Mouse (Mus musculus) liver, embryonic 12.5 days (tissue): ENCODE data around the gene Hjurp. TPM values are rescaled to one million over a fixed set of nuclear protein-coding genes. Genes with fewer than 3 reads are reported as not detected.

Source experiments
- ATAC-seq: fragments of 200-750 bp; cut with Nextera tagmentation; 2 replicates; pipeline ENCODE4 v1.8.0; 2017; ENCODE audit warnings: moderate number of reproducible peaks, mild to moderate bottlenecking, moderate library complexity
- H3K27ac ChIP-seq: fragments of 300-500 bp; sonication (generic); 2 replicates; pipeline ENCODE4 v1.5.1; 2016; ENCODE audit warnings: mild to moderate bottlenecking
- H3K27me3 ChIP-seq: fragments of 300-500 bp; sonication (generic); replicated peaks from 2 replicates; pipeline ENCODE4 v1.6.1; 2016; ENCODE audit warnings: mild to moderate bottlenecking, moderate library complexity
- H3K36me3 ChIP-seq: fragments of 300-500 bp; sonication (generic); 2 replicates; pipeline ENCODE4 v1.6.1; 2016; ENCODE audit warnings: mild to moderate bottlenecking, moderate library complexity
- H3K4me1 ChIP-seq: fragments of 300-500 bp; sonication (generic); 2 replicates; pipeline ENCODE4 v1.6.1; 2016
- H3K4me2 ChIP-seq: fragments of 300-500 bp; sonication (generic); 2 replicates; pipeline ENCODE4 v1.6.1; 2016; ENCODE audit warnings: mild to moderate bottlenecking, moderate library complexity
- H3K4me3 ChIP-seq: fragments of 300-500 bp; sonication (generic); 2 replicates; pipeline ENCODE4 v1.5.1; 2016; ENCODE audit warnings: mild to moderate bottlenecking, moderate library complexity
- H3K9ac ChIP-seq: fragments of 300-500 bp; sonication (generic); 2 replicates; pipeline ENCODE4 v1.6.1; 2016; ENCODE audit warnings: mild to moderate bottlenecking, moderate library complexity
- H3K9me3 ChIP-seq: fragments of 300-500 bp; sonication (generic); replicated peaks from 2 replicates; pipeline ENCODE4 v1.6.1; 2016; ENCODE audit warnings: mild to moderate bottlenecking, moderate library complexity
- WGBS: fragments of 180-500 bp; shearing (Covaris S2); methylation state at CpG from one replicate; pipeline ENCODE4 v1.1.7; 2016; ENCODE audit not compliant: insufficient replicate concordance; 5-methylcytosine and 5-hydroxymethylcytosine counted together
- polyA plus RNA-seq: library from polyadenylated mRNA; unstranded; fragments of >200 nt; fragmentation: Nextera tagmentation; extraction: Ambion mirVana; gene quantifications from 2 replicates; pipeline ENCODE4 v1.2.1, GENCODE M21; 2016

The Hjurp gene
- polyA plus RNA-seq, 1 experiment from 2014 or later, result 106 TPM

DNA sequence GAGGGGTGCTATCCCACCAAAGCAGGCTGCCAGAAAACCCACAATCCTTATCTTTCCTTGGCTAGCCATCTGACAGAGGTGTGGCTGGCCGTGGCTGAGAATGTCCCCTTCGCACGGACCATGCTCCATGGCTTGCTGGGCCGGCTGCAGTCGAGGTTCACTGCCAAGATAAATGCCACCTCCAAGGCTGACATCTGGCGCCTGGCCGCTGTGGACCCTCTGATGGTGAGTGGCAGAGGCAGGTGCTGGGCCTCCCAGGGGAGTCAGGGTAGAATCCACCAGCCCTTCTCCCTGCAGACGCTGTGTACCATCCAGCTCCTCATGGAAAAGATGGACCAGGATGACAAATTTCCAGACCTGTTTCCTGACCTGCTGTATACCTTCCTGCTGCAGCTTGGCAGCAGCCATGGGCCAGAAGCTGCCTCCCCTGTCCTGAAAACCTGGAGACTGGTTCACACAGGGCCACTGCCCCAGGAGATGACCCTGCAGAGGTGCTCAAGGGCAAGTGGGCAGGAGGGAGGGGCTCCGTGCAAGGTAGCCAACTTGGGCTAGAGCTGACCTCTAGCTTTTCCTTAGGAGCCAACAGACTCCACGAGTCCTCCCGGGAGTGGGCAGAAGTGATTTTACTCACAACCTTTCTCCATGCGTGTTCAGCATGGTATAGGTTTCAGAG lies 22.5 kb downstream of the Hjurp start:
- no peaks in the 10 kb centered on the region for H3K27me3 ChIP-seq
- WGBS, result 67% methylated on average over 12 of the region's 12 CpGs
- H3K4me1 ChIP-seq, result peaks cover 9% of the 10 kb centered on the region
- peaks cover 50% of the 10 kb centered on the region for H3K9me3 ChIP-seq
- no peak overlapping the region for H3K4me2 ChIP-seq
- H3K27ac ChIP-seq, result no peak overlapping the region
- H3K4me3 ChIP-seq, result no peak overlapping the region
- H3K36me3 ChIP-seq, result peaks cover 3% of the 10 kb centered on the region
- no peak overlapping the region for H3K9ac ChIP-seq
- no peak for ATAC-seq

DNA sequence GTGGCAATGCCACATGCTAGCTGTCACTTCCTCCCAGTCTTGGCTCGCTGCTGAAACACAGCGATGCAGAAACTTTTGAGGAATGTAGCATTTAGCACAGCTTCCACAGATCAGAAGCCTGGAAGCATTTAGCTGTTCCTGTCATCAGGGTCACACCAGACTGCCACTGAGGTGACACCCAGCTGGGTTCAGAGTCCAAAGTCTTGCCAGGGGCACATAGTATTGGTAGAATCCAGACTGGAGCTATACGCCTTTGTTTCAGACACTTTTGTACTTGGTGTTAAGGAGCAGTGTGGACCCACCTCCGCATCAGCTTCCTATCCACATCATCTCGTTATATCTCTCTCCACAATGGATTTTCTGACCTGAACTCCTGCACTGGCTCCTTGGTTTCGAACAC lies 23.9 kb downstream of the Hjurp start:
- Histone ChIP-seq H3K27me3 (no peaks in the 10 kb centered on the region), H3K4me2 (no peak overlapping the region), H3K27ac (no peak overlapping the region), H3K36me3 (no peaks in the 10 kb centered on the region), H3K4me1 (no peaks in the 10 kb centered on the region), H3K9ac (no peak overlapping the region), H3K4me3 (no peak overlapping the region), H3K9me3 (peaks cover 64% of the 10 kb centered on the region)
- WGBS, result 58% methylated on average over 6 of the region's 6 CpGs
- ATAC-seq, result no peak

DNA sequence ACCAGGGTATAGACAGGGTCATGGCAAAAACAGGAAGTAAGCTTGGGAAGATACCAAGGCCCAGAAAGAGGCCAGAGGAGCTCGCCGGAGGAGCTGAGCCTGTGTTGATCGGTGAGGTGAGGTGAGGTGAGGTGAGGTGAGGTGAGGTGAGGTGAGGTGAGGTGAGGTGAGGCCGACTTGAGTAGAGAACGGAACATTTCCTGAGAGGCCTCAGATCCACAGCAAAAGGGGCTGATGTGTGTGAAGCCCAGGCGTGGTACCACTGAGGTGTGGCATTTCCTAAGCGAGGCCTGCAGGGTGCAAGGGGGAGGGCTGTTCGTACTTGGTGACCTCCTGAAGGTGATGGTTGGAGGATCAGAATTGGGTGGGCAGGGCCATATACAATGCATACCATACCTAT lies 24.3 kb downstream of the Hjurp start:
- Histone ChIP-seq H3K4me1 (no peaks in the 10 kb centered on the region), H3K36me3 (no peaks in the 10 kb centered on the region), H3K4me2 (no peak overlapping the region), H3K9ac (no peak overlapping the region), H3K27ac (no peak overlapping the region), H3K27me3 (no peaks in the 10 kb centered on the region), H3K9me3 (peaks cover 68% of the 10 kb centered on the region), H3K4me3 (no peak overlapping the region)
- 60% methylated on average over 8 of the region's 8 CpGs for WGBS
- ATAC-seq, result peak; percentile 7; the same call in 1 of the 2 replicates

DNA sequence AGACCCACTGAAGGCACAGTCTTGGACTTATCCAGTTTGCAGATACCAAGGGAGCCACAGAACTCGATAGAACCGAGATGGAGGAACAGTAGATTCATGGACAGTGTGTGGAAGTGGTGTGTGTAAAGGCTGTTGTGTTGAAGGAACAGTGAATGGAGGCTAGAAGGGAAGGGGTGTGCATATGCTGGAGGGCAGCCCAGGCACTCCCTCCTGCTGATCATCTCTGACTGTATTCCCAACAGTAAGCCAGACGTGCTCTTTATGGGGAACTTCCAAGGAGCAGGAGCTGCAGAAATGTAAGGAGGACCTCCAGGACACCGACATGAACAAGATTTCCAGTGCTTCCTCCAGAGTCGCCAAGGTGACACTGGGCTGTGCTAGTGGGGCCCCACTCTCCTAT lies 27.4 kb downstream of the Hjurp start:
- 62% methylated on average over 5 of the region's 5 CpGs for WGBS
- H3K27ac ChIP-seq, result no peak overlapping the region
- H3K9me3 ChIP-seq, result peaks cover 79% of the 10 kb centered on the region
- no peaks in the 10 kb centered on the region for H3K4me1 ChIP-seq
- H3K9ac ChIP-seq, result no peak overlapping the region
- H3K36me3 ChIP-seq, result no peaks in the 10 kb centered on the region
- H3K27me3 ChIP-seq, result no peaks in the 10 kb centered on the region
- H3K4me3 ChIP-seq, result no peak overlapping the region
- no peak overlapping the region for H3K4me2 ChIP-seq
- ATAC-seq, result no peak

DNA sequence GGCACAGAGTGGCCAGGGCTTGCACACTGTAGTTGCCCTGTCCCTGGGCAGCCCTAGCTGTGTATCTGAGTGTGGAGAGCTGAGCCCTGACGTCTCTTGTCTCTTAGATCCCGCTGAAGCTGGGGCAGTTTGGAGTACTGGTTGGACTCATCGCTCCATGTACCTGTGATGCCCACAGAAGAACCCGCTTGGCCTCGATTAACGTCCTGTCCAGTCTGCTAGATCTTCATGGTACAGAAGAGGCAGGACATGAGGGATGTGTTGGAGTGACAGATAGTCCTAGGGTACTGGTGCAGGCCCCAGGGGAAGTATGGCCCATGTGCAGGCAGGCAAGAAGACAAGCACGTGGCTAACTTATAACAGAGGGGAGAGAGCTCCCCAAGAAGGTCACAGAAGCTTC lies 27.8 kb downstream of the Hjurp start:
- H3K27ac ChIP-seq, result no peak overlapping the region
- H3K9ac ChIP-seq, result no peak overlapping the region
- no peaks in the 10 kb centered on the region for H3K27me3 ChIP-seq
- no peak for ATAC-seq
- WGBS, result 63% methylated on average over 7 of the region's 7 CpGs
- no peak overlapping the region for H3K4me3 ChIP-seq
- no peaks in the 10 kb centered on the region for H3K36me3 ChIP-seq
- H3K9me3 ChIP-seq, result peaks cover 79% of the 10 kb centered on the region
- H3K4me2 ChIP-seq, result no peak overlapping the region
- no peaks in the 10 kb centered on the region for H3K4me1 ChIP-seq

DNA sequence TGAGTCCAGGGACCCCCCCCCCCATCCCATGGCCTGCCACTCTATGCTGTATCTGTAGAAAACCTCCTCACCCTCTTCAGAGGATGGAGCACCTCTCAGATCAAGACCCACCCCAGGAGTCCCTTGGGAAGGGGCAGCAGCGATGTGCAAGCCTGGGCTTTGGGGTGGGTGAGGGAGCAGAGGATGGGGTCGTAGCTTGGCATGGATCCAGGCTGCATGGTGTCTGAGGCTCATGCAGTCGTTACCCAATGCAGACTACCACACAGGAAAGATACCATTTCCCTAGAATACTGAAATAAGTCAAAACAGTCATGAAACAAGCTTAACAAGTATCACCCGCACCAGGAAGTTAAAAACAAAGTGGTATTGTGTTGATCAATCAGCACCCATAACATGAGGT lies 28.8 kb downstream of the Hjurp start:
- no peaks in the 10 kb centered on the region for H3K36me3 ChIP-seq
- H3K9ac ChIP-seq, result no peak overlapping the region
- WGBS, result 53% methylated on average over 4 of the region's 4 CpGs
- H3K4me3 ChIP-seq, result no peak overlapping the region
- H3K27me3 ChIP-seq, result no peaks in the 10 kb centered on the region
- no peaks in the 10 kb centered on the region for H3K4me1 ChIP-seq
- peaks cover 82% of the 10 kb centered on the region for H3K9me3 ChIP-seq
- no peak overlapping the region for H3K4me2 ChIP-seq
- ATAC-seq, result no peak
- H3K27ac ChIP-seq, result no peak overlapping the region

DNA sequence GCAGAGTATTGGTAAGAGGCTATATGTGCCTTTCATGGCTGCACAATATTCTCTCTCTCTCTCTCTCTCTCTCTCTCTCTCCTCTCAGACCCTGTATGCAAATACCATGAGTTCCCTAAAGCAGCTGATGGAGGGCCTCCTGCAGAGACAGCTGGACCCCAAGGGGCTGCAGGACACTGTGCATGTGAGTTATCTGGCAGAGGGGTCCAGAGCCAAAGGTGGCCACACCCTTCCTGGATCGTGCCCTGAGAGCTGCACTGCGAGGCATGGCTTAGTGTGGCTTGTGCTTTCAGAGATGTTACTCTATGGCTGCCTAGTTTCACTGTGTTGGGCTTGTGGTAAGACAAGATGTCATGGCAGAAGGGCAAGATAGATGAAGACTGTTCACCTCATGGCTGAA lies 29.8 kb downstream of the Hjurp start:
- H3K4me3 ChIP-seq, result no peak overlapping the region
- no peak overlapping the region for H3K9ac ChIP-seq
- no peak overlapping the region for H3K4me2 ChIP-seq
- no peaks in the 10 kb centered on the region for H3K4me1 ChIP-seq
- 35% methylated on average over 2 of the region's 2 CpGs for WGBS
- H3K36me3 ChIP-seq, result no peaks in the 10 kb centered on the region
- H3K9me3 ChIP-seq, result peaks cover 86% of the 10 kb centered on the region
- ATAC-seq, result no peak
- no peak overlapping the region for H3K27ac ChIP-seq
- no peaks in the 10 kb centered on the region for H3K27me3 ChIP-seq

DNA sequence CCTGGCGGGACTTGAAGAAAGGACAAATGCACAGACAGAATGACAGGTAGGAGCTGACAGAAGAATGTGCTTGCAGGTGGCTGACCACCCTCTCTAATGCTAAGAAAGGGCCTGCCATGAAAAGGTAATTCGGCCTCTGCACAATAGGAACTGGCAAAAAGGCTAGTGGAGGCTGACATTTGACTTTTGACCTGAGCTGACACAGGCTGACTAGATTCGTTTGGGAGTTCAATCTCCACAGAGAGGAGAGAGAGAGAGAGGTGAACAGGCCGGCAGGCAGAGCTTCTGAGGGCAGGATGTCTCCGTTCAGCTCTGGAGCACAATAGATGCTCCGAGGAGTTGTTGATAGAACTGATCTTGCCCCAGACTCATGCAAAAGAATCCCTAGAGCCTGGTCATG lies 31.0 kb downstream of the Hjurp start:
- Histone ChIP-seq H3K4me2 (no peak overlapping the region), H3K9me3 (peaks cover 87% of the 10 kb centered on the region), H3K27ac (no peak overlapping the region), H3K36me3 (no peaks in the 10 kb centered on the region), H3K27me3 (no peaks in the 10 kb centered on the region), H3K4me1 (no peaks in the 10 kb centered on the region), H3K9ac (no peak overlapping the region), H3K4me3 (no peak overlapping the region)
- no peak for ATAC-seq
- 37% methylated on average over 6 of the region's 6 CpGs for WGBS

DNA sequence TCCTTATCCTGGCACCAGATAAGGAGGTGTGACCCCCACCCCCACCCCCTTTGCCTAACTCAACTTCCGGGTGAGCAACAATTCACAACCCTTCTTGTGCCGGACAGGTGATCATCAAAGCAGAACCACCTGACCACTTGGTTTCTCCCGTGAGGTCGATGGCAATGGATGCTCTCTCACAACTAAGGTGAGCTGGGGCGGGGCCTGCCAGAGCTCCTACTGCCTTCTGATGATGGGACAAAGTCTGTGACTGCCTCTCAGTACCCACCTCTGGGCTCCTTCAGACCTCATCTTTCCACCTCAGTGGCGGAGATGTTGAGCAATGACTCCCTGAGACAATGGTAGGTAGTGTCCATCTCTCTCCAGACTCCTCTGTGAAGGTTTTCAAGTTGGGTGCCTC lies 31.6 kb downstream of the Hjurp start:
- ATAC-seq, result no peak
- Histone ChIP-seq H3K27ac (no peak overlapping the region), H3K4me3 (no peak overlapping the region), H3K27me3 (no peaks in the 10 kb centered on the region), H3K9me3 (peaks cover 88% of the 10 kb centered on the region), H3K4me1 (no peaks in the 10 kb centered on the region), H3K36me3 (no peaks in the 10 kb centered on the region), H3K9ac (no peak overlapping the region), H3K4me2 (no peak overlapping the region)
- WGBS, result 61% methylated on average over 6 of the region's 6 CpGs

DNA sequence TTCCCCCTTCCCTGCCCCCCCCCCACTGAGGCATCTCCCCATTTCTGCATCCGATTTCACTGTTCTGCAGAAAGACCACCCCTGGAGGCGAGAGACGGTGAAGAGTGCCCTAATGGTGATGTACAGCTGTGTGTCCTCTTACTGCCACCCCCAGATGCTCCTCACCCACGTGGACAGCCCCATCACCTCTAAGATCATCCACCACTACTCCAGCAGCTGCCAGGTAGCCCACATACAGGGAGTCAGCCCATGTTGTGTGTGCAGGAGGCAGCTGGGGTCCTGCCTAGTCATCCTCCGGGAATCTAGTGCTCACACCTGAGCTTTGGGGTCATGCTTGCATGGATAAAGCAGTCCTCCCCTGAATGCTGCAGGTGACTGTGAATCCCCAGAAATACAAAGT lies 33.6 kb downstream of the Hjurp start:
- no peak for ATAC-seq

DNA sequence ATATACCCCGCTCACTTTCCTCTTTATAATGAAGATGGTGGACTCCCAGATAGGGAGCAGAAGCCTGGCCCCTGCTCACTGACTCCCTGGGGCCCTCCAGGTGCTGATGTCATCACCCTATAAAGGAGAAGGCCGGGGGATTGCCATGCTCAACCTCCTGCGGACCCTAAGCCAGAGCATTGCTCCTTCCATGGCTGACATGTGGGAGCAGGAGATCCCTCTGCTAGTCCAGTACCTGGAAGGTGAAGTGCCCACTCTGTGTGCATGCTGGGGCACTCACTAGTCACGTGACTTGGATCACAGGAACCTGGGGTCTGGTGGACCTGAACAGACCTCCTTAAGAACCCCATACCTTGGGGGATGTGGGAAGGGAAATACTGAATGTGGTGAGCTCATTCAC lies 36.9 kb downstream of the Hjurp start:
- H3K9ac ChIP-seq, result no peak overlapping the region
- no peaks in the 10 kb centered on the region for H3K27me3 ChIP-seq
- H3K4me2 ChIP-seq, result no peak overlapping the region
- H3K4me3 ChIP-seq, result no peak overlapping the region
- ATAC-seq, result 0 out of 2 replicates have a peak, but pooled peaks have one; percentile 1
- 50% methylated on average over 4 of the region's 4 CpGs for WGBS
- peaks cover 86% of the 10 kb centered on the region for H3K9me3 ChIP-seq
- no peak overlapping the region for H3K27ac ChIP-seq
- no peaks in the 10 kb centered on the region for H3K36me3 ChIP-seq
- H3K4me1 ChIP-seq, result no peaks in the 10 kb centered on the region

More for the DNA sequence above, 33.6 kb downstream of the Hjurp start:
- Histone ChIP-seq H3K27ac (no peak overlapping the region), H3K4me1 (no peaks in the 10 kb centered on the region), H3K4me3 (no peak overlapping the region), H3K9me3 (peaks cover 88% of the 10 kb centered on the region), H3K9ac (no peak overlapping the region), H3K4me2 (no peak overlapping the region), H3K36me3 (no peaks in the 10 kb centered on the region), H3K27me3 (no peaks in the 10 kb centered on the region)
- 47% methylated on average over 5 of the region's 5 CpGs for WGBS

DNA sequence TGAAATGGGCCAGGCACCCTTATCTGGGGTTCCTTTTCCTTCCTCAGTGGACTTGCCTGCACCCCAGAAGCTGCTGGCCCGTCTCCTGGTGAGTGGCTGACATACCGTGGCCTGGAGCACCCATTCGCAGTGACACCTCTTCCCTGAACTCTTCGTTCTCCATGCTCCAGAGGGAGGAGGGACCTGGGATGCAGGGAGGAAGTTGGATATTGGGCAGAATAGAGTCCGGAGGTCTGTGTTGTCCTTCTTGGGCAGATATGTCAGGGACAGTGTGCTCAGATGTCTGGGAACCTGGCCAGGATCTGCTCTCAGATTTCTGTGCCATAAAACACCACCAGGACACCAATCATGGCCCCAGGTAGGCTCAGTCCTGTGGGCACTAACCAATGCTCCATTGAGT lies 37.4 kb downstream of the Hjurp start:
- H3K4me3 ChIP-seq, result no peak overlapping the region
- no peaks in the 10 kb centered on the region for H3K27me3 ChIP-seq
- H3K4me2 ChIP-seq, result no peak overlapping the region
- ATAC-seq, result no peak
- no peak overlapping the region for H3K9ac ChIP-seq
- 60% methylated on average over 5 of the region's 5 CpGs for WGBS
- no peaks in the 10 kb centered on the region for H3K4me1 ChIP-seq
- no peak overlapping the region for H3K27ac ChIP-seq
- peaks cover 86% of the 10 kb centered on the region for H3K9me3 ChIP-seq
- H3K36me3 ChIP-seq, result no peaks in the 10 kb centered on the region

DNA sequence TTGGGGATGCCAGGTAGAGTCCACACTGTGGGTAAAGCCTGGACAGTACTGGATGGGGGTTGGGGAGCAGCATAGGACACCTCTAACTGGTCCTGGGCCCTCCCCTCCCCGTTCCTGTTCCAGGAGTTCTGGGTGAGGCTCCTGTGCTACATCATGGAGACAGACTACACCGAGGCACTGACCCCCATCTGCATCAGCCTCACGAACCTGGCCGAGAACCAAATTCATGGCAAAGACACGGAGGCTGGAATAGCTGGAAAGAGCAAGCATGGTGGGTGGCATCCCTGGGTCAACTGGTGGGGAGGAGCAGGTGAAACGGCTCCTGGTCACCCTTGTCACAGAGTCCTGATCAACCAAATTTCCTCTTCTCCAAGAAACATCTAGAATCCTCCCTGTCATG lies 38.7 kb downstream of the Hjurp start:
- ATAC-seq, result no peak
- Histone ChIP-seq H3K9ac (no peak overlapping the region), H3K4me2 (no peak overlapping the region), H3K4me1 (no peaks in the 10 kb centered on the region), H3K27me3 (no peaks in the 10 kb centered on the region), H3K36me3 (no peaks in the 10 kb centered on the region), H3K4me3 (no peak overlapping the region), H3K9me3 (peaks cover 88% of the 10 kb centered on the region), H3K27ac (no peak overlapping the region)
- 61% methylated on average over 6 of the region's 6 CpGs for WGBS
